In the genomic region with DNA sequence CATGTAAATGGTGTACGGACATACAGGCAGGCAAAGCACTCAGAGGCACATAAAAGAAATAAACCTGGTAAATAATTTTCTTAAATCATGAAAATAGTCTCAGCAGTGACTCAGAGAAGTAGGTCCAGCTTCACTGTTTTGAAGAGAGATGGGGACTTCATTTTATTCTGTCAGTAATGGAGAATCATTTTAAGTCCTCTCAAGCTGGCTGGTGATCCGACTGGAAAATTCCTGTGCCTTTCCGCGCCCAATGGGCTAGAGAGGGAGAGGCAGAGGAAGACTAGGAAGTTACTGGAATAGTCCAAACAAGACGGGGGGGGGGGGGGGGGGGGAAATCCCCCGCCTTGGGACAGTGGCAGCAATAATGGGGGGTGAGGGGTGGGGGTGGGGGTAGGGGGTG, we compare ENCODE assay signal across 8 mouse cellular contexts. TPM values are rescaled to one million over a fixed set of nuclear protein-coding genes. Genes with fewer than 3 reads are reported as not detected.
A peak's percentile ranks its signal among the peaks of the same experiment; 100 is the strongest.
DNase-seq lines count a peak whose midpoint lies in the region; ATAC-seq and TF ChIP-seq lines count a peak whose summit lies in the region.
"Had no signal": no experiment of that assay in that cellular context is flagged by ENCODE, and none has a peak within 500 bp of the region (broad histone marks: within the 10 kb centered on the region; RNA-seq: fewer than 3 reads in every experiment).

No protein-coding gene starts in this region.

- H3K4me3 ChIP-seq in heart, embryonic 14.5 days (ENCODE audit: control insufficient read depth in 1 of 2, insufficient read depth in 1 of 2, low read depth in 1 of 2, low read length in 2 of 2) = peak overlapping the region; percentile 18 to 26; a peak in 3 of 4 replicates
- H3K4me3 ChIP-seq in heart, adult 2 months = no peak overlapping the region
- H3K4me3 ChIP-seq in E14TG2a.4 (replicated peaks; ENCODE audit: low read length) = peak overlapping the region; percentile 62
- peak overlapping the region; percentile 42; the same call in 1 of the 2 replicates for H3K4me3 ChIP-seq in embryonic facial prominence, embryonic 10.5 days
- H3K4me3 ChIP-seq in limb, embryonic 10.5 days = peak overlapping the region; percentile 30; the same call in 1 of the 2 replicates

- ATAC-seq in heart, embryonic 14.5 days (ENCODE audit: insufficient number of reproducible peaks, insufficient read depth, low FRiP score, low read depth) = no peak

- peaks cover 9 to 24% of the 10 kb centered on the region in 2 experiments for H3K4me1 ChIP-seq in heart, embryonic 14.5 days (ENCODE audit: control insufficient read depth in 2 of 2, insufficient read depth in 2 of 2, low read length in 2 of 2)
- peaks cover 6% of the 10 kb centered on the region for H3K4me1 ChIP-seq in heart, adult 2 months (ENCODE audit: control insufficient read depth, insufficient read depth, low read length)
- peaks cover 59% of the 10 kb centered on the region for H3K4me1 ChIP-seq in E14TG2a.4 (replicated peaks; ENCODE audit: low read depth, low read length)
- peaks cover 33% of the 10 kb centered on the region for H3K4me1 ChIP-seq in embryonic facial prominence, embryonic 10.5 days
- peaks cover 27% of the 10 kb centered on the region for H3K4me1 ChIP-seq in limb, embryonic 10.5 days

- H3K79me2 ChIP-seq in heart, adult 2 months (replicated peaks; ENCODE audit: control insufficient read depth, insufficient read depth, low read length) = no peaks in the 10 kb centered on the region

- DNase-seq in heart, adult 2 months = no peak
- no peak for DNase-seq in embryonic facial prominence, embryonic 10.5 days (ENCODE audit: low spot score)
- no peak for DNase-seq in limb, embryonic 10.5 days (ENCODE audit: low spot score)
- DNase-seq in spleen, postnatal 10 days (ENCODE audit: low spot score in 2 of 2) = no peak
- DNase-seq in layer of hippocampus, postnatal 36 days = no peak

- no peak for TF ChIP-seq POLR2A in heart, adult 2 months (IDR thresholded peaks at IDR 0.05; ENCODE audit: insufficient read depth, low read depth, low read length)

- intact Hi-C loops in heart, adult 2 months (cut with DNase I) = no loop called here

- no peaks in the 10 kb centered on the region for H3K9me3 ChIP-seq in heart, embryonic 14.5 days (ENCODE audit: control insufficient read depth, low read length)
- no peaks in the 10 kb centered on the region for H3K9me3 ChIP-seq in E14TG2a.4 (ENCODE audit: low read length)
- H3K9me3 ChIP-seq in embryonic facial prominence, embryonic 10.5 days = no peaks in the 10 kb centered on the region
- no peaks in the 10 kb centered on the region for H3K9me3 ChIP-seq in limb, embryonic 10.5 days (replicated peaks)

- H3K36me3 ChIP-seq in heart, embryonic 14.5 days (ENCODE audit: control insufficient read depth, insufficient read depth, low read length) = no peaks in the 10 kb centered on the region
- H3K36me3 ChIP-seq in heart, adult 2 months (ENCODE audit: control insufficient read depth, insufficient read depth, low read length) = peaks cover 3% of the 10 kb centered on the region
- no peaks in the 10 kb centered on the region for H3K36me3 ChIP-seq in E14TG2a.4 (ENCODE audit: insufficient read depth, low read length)
- H3K36me3 ChIP-seq in embryonic facial prominence, embryonic 10.5 days (replicated peaks) = 0 out of 2 replicates have a peak, but pooled peaks cover 3% of the 10 kb centered on the region
- no peaks in the 10 kb centered on the region for H3K36me3 ChIP-seq in limb, embryonic 10.5 days

- H3K9ac ChIP-seq in heart, embryonic 14.5 days (ENCODE audit: low read length) = peak overlapping the region; percentile 61
- no peak overlapping the region for H3K9ac ChIP-seq in heart, adult 2 months (ENCODE audit: low read depth, low read length)

- TF ChIP-seq EP300 in heart, adult 2 months (IDR thresholded peaks at IDR 0.05; ENCODE audit: insufficient read depth, low read depth, low read length) = no peak

- H3K4me2 ChIP-seq in heart, embryonic 14.5 days (ENCODE audit: low read length) = peak overlapping the region; percentile 74

- H3K27me3 ChIP-seq in heart, embryonic 14.5 days (ENCODE audit: control insufficient read depth, insufficient read depth, low read length) = no peaks in the 10 kb centered on the region
- no peaks in the 10 kb centered on the region for H3K27me3 ChIP-seq in heart, adult 2 months (ENCODE audit: control insufficient read depth, insufficient read depth, low read length)
- no peaks in the 10 kb centered on the region for H3K27me3 ChIP-seq in E14TG2a.4 (ENCODE audit: insufficient read depth, low read length)
- H3K27me3 ChIP-seq in embryonic facial prominence, embryonic 10.5 days (replicated peaks; ENCODE audit: low read depth, poor library complexity, severe bottlenecking) = peaks cover 15% of the 10 kb centered on the region
- peaks cover 5% of the 10 kb centered on the region; the same call in 1 of the 2 replicates for H3K27me3 ChIP-seq in limb, embryonic 10.5 days (ENCODE audit: low read depth, poor library complexity, severe bottlenecking)

- 11% methylated on average over 5 of the region's 6 CpGs for WGBS in heart, embryonic 14.5 days
- WGBS in heart, adult 2 months = 22% methylated on average over 6 of the region's 6 CpGs
- WGBS in embryonic facial prominence, embryonic 10.5 days = 21% methylated on average over 6 of the region's 6 CpGs
- WGBS in limb, embryonic 10.5 days = 43% methylated on average over 5 of the region's 6 CpGs

- H3K27ac ChIP-seq in heart, embryonic 14.5 days (replicated peaks in 1 of 2; ENCODE audit: control insufficient read depth in 1 of 2, insufficient read depth in 1 of 2, low read depth in 2 of 2, low read length in 2 of 2) = no peak overlapping the region
- H3K27ac ChIP-seq in heart, adult 2 months = no peak overlapping the region
- no peak overlapping the region for H3K27ac ChIP-seq in embryonic facial prominence, embryonic 10.5 days (replicated peaks)
- H3K27ac ChIP-seq in limb, embryonic 10.5 days = no peak overlapping the region

- TF ChIP-seq CTCF in heart, adult 2 months (IDR thresholded peaks at IDR 0.05) = no peak
- no peak for TF ChIP-seq CTCF in E14TG2a.4 (conservative IDR thresholded peaks at IDR 0.05; ENCODE audit: low read length)

RNA-seq across cellular contexts. Expression of gene Ddx6, which starts 5.1 kb away (rescaled TPM):
- polyA plus RNA-seq in heart, embryonic 14.5 days (2014; fragmentation: Nextera tagmentation; extraction: Ambion mirVana) = 12.9 and 14.9 TPM in 2 replicates
- 10 to 100 TPM; 75.6 to 88.4 TPM for total RNA-seq in heart, adult 2 months (2021)
- 14.3 and 26.7 TPM in 2 replicates for polyA plus RNA-seq in heart, adult 2 months (2012; rRNA removed)
- 21.8 and 23.5 TPM in 2 replicates for polyA plus RNA-seq in embryonic facial prominence, embryonic 10.5 days (2016; fragmentation: Nextera tagmentation; extraction: Ambion mirVana)
- polyA plus RNA-seq in limb, embryonic 10.5 days (2016; fragmentation: Nextera tagmentation; extraction: Ambion mirVana) = 17.2 and 23.3 TPM in 2 replicates
- 100 to 1,000 TPM; 133 to 134 TPM for total RNA-seq in layer of hippocampus, postnatal 36 days (2021)

RNA-seq across cellular contexts. Expression of gene Cxcr5, which starts 37.9 kb away (rescaled TPM):
- polyA plus RNA-seq in heart, embryonic 14.5 days (2014; fragmentation: Nextera tagmentation; extraction: Ambion mirVana) = not detected in 2 replicates
- total RNA-seq in heart, adult 2 months (2021) = under 1 TPM; 0.41 to 0.42 TPM
- 0.59 and 1.7 TPM in 2 replicates for polyA plus RNA-seq in heart, adult 2 months (2012; rRNA removed)
- polyA plus RNA-seq in embryonic facial prominence, embryonic 10.5 days (2016; fragmentation: Nextera tagmentation; extraction: Ambion mirVana) = not detected in 2 replicates
- polyA plus RNA-seq in limb, embryonic 10.5 days (2016; fragmentation: Nextera tagmentation; extraction: Ambion mirVana) = not detected in 2 replicates
- total RNA-seq in layer of hippocampus, postnatal 36 days (2021) = not detected
- total RNA-seq: layer of hippocampus, postnatal 14 days had no signal
